Mouse (Mus musculus): ENCODE results near the gene Agtr1a. TPM values are rescaled to one million over a fixed set of nuclear protein-coding genes. Genes with fewer than 3 reads are reported as not detected.

The Agtr1a gene
- polyA plus RNA-seq, 1 experiment: 2.2 TPM

GRCm38 (mm10) chr13:30339927-30340326, 3.7 kb downstream of the Agtr1a start:
- Histone ChIP-seq H3K27ac (ENCODE audit: insufficient read depth, low read length) (no peak overlapping the region), H3K4me1 (ENCODE audit: control insufficient read depth, insufficient read depth, low read length) (no peaks in the 10 kb centered on the region), H3K4me3 (ENCODE audit: insufficient read depth, low read length) (no peak overlapping the region)
- no peak for TF ChIP-seq POLR2A (IDR thresholded peaks at IDR 0.05; ENCODE audit: low read depth, low read length)
- TF ChIP-seq CTCF (IDR thresholded peaks at IDR 0.05; ENCODE audit: borderline replicate concordance, insufficient read depth, low read length): no peak

- Histone ChIP-seq H3K4me1 (ENCODE audit: control insufficient read depth, insufficient read depth, low read length) (no peaks in the 10 kb centered on the region), H3K27ac (ENCODE audit: insufficient read depth, low read length) (no peak overlapping the region), H3K4me3 (ENCODE audit: insufficient read depth, low read length) (no peak overlapping the region)
- no peak for TF ChIP-seq CTCF (IDR thresholded peaks at IDR 0.05; ENCODE audit: borderline replicate concordance, insufficient read depth, low read length)
- TF ChIP-seq POLR2A (IDR thresholded peaks at IDR 0.05; ENCODE audit: low read depth, low read length): no peak
These were observed 6.0 kb downstream of the Agtr1a start for GRCm38 (mm10) chr13:30341987-30342898.

GRCm38 (mm10) chr13:30345427-30345913, 9.2 kb downstream of the Agtr1a start:
- Histone ChIP-seq H3K27ac (ENCODE audit: insufficient read depth, low read length) (no peak overlapping the region), H3K4me1 (ENCODE audit: control insufficient read depth, insufficient read depth, low read length) (no peaks in the 10 kb centered on the region), H3K4me3 (ENCODE audit: insufficient read depth, low read length) (no peak overlapping the region)
- TF ChIP-seq POLR2A (IDR thresholded peaks at IDR 0.05; ENCODE audit: low read depth, low read length) (no peak), CTCF (IDR thresholded peaks at IDR 0.05; ENCODE audit: borderline replicate concordance, insufficient read depth, low read length) (no peak)

- Histone ChIP-seq H3K27ac (ENCODE audit: insufficient read depth, low read length) (no peak overlapping the region), H3K4me1 (ENCODE audit: control insufficient read depth, insufficient read depth, low read length) (no peaks in the 10 kb centered on the region; the same call in 1 of the 2 replicates), H3K4me3 (ENCODE audit: insufficient read depth, low read length) (no peak overlapping the region)
- no peak for TF ChIP-seq POLR2A (IDR thresholded peaks at IDR 0.05; ENCODE audit: low read depth, low read length)
- no peak for TF ChIP-seq CTCF (IDR thresholded peaks at IDR 0.05; ENCODE audit: borderline replicate concordance, insufficient read depth, low read length)
These were observed 10.6 kb downstream of the Agtr1a start for GRCm38 (mm10) chr13:30346881-30347280.

- TF ChIP-seq POLR2A (IDR thresholded peaks at IDR 0.05; ENCODE audit: low read depth, low read length) (no peak), CTCF (IDR thresholded peaks at IDR 0.05; ENCODE audit: borderline replicate concordance, insufficient read depth, low read length) (no peak)
- no peak overlapping the region for H3K4me3 ChIP-seq (ENCODE audit: insufficient read depth, low read length)
- H3K4me1 ChIP-seq (ENCODE audit: control insufficient read depth, insufficient read depth, low read length): no peaks in the 10 kb centered on the region; the same call in 1 of the 2 replicates
- H3K27ac ChIP-seq (ENCODE audit: insufficient read depth, low read length): no peak overlapping the region
These were observed 12.1 kb downstream of the Agtr1a start for GRCm38 (mm10) chr13:30348306-30348705.

- TF ChIP-seq POLR2A (IDR thresholded peaks at IDR 0.05; ENCODE audit: low read depth, low read length) (no peak), CTCF (IDR thresholded peaks at IDR 0.05; ENCODE audit: borderline replicate concordance, insufficient read depth, low read length) (no peak)
- no peaks in the 10 kb centered on the region; the same call in 1 of the 2 replicates for H3K4me1 ChIP-seq (ENCODE audit: control insufficient read depth, insufficient read depth, low read length)
- no peak overlapping the region for H3K4me3 ChIP-seq (ENCODE audit: insufficient read depth, low read length)
- no peak overlapping the region for H3K27ac ChIP-seq (ENCODE audit: insufficient read depth, low read length)
These were observed 15.7 kb downstream of the Agtr1a start for GRCm38 (mm10) chr13:30351966-30352365.

- TF ChIP-seq POLR2A (IDR thresholded peaks at IDR 0.05; ENCODE audit: low read depth, low read length): no peak
- TF ChIP-seq CTCF (IDR thresholded peaks at IDR 0.05; ENCODE audit: borderline replicate concordance, insufficient read depth, low read length): no peak
- Histone ChIP-seq H3K27ac (ENCODE audit: insufficient read depth, low read length) (no peak overlapping the region), H3K4me1 (ENCODE audit: control insufficient read depth, insufficient read depth, low read length) (no peaks in the 10 kb centered on the region; the same call in 1 of the 2 replicates), H3K4me3 (ENCODE audit: insufficient read depth, low read length) (no peak overlapping the region)
These were observed 18.8 kb downstream of the Agtr1a start for GRCm38 (mm10) chr13:30354991-30355580.

GRCm38 (mm10) chr13:30355979-30356378, 19.7 kb downstream of the Agtr1a start:
- Histone ChIP-seq H3K27ac (ENCODE audit: insufficient read depth, low read length) (no peak overlapping the region), H3K4me3 (ENCODE audit: insufficient read depth, low read length) (no peak overlapping the region), H3K4me1 (ENCODE audit: control insufficient read depth, insufficient read depth, low read length) (no peaks in the 10 kb centered on the region; the same call in 1 of the 2 replicates)
- TF ChIP-seq CTCF (IDR thresholded peaks at IDR 0.05; ENCODE audit: borderline replicate concordance, insufficient read depth, low read length) (no peak), POLR2A (IDR thresholded peaks at IDR 0.05; ENCODE audit: low read depth, low read length) (no peak)

- no peak overlapping the region for H3K4me3 ChIP-seq (ENCODE audit: insufficient read depth, low read length)
- no peak overlapping the region for H3K27ac ChIP-seq (ENCODE audit: insufficient read depth, low read length)
- H3K4me1 ChIP-seq (ENCODE audit: control insufficient read depth, insufficient read depth, low read length): no peaks in the 10 kb centered on the region
- no peak for TF ChIP-seq POLR2A (IDR thresholded peaks at IDR 0.05; ENCODE audit: low read depth, low read length)
- TF ChIP-seq CTCF (IDR thresholded peaks at IDR 0.05; ENCODE audit: borderline replicate concordance, insufficient read depth, low read length): no peak
These were observed 22.4 kb downstream of the Agtr1a start for GRCm38 (mm10) chr13:30358456-30359168.

Measured in embryonic fibroblast, embryonic 13.5 days (primary cell).